Mouse (Mus musculus): ENCODE data around the gene Defb28.

Gene Defb28

GRCm38 (mm10) chr2:152569038-152569437, 51.0 kb downstream of the Defb28 start, which contains the start of gene Gm17416:
Gene Gm17416, plus strand, starts transcription at chr2:152569338.
- no peak for DNase-seq (ENCODE audit: low spot score in 2 of 2)

DNA sequence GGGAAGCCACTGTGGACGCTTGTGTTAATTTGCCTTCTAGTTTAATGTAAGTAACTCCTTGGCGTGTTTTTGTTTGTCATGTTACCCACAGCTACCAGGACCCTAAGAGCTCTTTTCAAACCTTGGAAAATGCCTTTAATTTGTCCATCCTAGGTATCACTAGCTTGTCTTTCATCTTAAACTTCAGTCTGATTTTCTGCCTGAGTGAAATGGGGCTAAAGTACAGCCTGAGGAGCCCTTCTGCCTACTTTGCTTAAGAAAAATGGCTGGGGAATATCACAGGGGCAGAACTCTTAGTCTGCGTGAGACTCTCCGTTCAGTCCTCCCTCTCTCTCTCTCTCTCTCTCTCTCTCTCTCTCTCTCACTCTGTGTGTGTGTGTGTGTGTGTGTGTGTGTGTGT, 51.8 kb downstream of the Defb28 start:
- no peak for DNase-seq (ENCODE audit: low spot score in 2 of 2)

DNA sequence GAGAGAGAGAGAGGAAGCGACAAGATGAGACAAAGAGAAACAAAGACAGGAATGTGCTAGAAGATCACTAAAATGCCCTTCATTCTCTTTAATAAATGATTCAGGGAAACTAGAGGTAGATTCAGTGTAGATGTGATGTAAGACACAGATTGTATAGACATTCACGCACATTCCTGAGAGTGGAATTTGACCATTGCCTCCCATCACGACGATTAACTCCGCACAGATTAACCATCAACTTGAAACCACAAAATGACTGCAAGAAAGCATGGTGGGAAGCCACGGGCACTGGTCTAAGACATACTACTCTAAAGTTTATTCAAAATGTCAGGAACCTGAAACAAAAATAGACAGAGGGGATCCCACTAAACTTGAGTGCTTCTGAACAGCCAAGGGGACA, 52.3 kb downstream of the Defb28 start:
- DNase-seq (ENCODE audit: low spot score in 2 of 2): no peak

All from spleen, postnatal 36 days (tissue).